Mouse (Mus musculus) brain, adult 10 weeks (tissue): Measurements from ENCODE around the gene Lrrtm1. TPM values are rescaled to one million over a fixed set of nuclear protein-coding genes. Genes with fewer than 3 reads are reported as not detected.

Experiments used
- polyA plus RNA-seq: library from polyadenylated mRNA; stranded (reverse); fragments of 350-450 nt; fragmentation: Illumina TruSeq; extraction: RNeasy Lipid Tissue Mini Kit (QIAGEN cat#74804); gene quantifications from one replicate; pipeline ENCODE4 v1.2.3, GENCODE M21; 2015; ENCODE audit warnings: low read depth, low replicate concordance

The Lrrtm1 gene
- polyA plus RNA-seq = 50.4 TPM

DNA sequence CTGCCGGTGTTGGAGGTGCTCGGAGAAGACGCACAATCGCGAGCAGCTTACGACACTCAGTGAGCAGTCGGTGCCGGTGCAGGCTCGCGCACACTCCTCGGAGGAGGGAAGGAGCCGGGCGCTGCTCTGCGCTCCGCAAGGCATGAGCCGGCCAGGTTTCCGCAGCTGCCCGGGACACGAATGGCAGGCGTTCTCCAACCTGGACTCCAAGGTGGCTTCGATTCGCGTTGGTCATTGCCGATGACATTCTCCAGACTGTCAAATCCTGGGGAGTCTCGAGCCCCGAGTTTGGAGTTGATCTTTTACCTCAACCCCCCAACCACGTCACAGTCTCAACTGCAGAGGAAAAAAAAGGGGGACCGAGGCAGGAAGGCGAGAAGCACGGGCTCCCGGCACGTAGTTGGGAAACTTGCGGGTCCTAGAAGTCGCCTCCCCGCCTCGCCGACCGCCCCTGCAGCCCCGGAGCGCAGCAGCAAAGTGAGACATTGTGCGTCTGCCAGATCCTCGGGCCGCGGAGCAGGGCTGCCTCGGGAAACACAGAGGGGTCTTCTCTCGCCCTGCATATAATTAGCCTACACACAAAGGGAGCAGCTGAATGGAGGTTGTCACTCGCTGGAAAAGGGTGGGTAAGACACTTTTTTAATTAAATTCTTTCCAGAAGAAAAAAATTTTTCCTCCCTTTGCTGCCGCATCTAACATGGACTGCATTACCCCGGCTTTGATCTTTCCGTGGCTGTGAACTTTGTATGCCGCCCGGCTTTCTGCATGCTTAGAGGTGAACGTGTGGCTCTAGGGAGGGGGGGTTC is at the start of gene Lrrtm1:
Gene Lrrtm1, plus strand, starts transcription at position 89 of the 806 bp plus-strand sequence.

